Mouse (Mus musculus) kidney, adult 10 weeks (tissue): ENCODE data around the gene 1110017D15Rik. TPM values are rescaled to one million over a fixed set of nuclear protein-coding genes. Genes with fewer than 3 reads are reported as not detected.

Experiments used
- polyA plus RNA-seq: library from polyadenylated mRNA; stranded (reverse); fragments of 350-450 nt; fragmentation: Illumina TruSeq; extraction: RNeasy Lipid Tissue Mini Kit (QIAGEN cat#74804); gene quantifications from one replicate; pipeline ENCODE4 v1.2.3, GENCODE M21; 2014; ENCODE audit warnings: low read depth, low replicate concordance

The 1110017D15Rik gene
- not detected for polyA plus RNA-seq

DNA sequence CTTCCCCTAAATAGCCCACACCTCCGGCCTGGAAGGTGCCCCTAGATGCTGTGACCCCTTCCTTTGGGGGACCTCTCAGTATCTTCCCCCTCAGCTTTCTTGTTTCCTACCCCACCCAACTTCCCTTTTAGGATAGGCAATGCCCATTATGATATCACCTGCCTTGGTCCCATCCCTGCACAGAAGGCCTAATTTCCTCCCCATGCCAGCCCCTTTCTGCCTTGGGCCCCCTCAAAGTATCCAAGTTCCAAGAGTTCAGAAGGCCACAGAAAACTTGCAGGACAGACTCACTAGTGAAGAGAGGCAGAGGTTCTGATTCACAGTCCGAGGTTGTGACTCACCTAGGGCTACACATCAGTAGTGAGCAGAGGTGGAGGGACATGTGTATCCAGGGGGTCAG lies at the start of gene 1110017D15Rik:
Gene 1110017D15Rik, minus strand, starts transcription at position 101 of the 400 bp plus-strand sequence.

DNA sequence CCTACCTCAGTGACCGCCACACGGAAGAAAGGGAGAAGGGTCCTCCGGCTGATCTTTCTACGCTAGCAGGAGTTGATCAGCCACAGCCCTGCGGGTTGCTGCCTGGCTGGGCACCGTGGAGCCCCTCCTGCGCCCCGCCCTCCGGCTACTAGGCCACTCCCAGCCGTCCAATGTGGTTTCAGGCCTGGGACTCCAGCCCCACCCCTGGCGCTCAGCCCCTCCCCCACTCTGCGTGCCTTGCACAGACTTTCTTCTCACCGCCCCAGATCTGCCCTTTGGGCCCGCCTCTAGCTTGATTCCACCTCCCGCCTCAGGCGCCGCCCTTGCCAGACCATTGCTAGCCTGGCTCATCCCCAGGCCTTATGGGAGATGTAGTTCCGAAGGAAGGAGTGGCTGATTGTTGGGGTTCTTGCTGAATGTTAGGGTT lies 14.1 kb downstream of the 1110017D15Rik start, which contains the start of gene AI464131:
Gene AI464131, minus strand, starts transcription at position 91 of the 427 bp plus-strand sequence.

DNA sequence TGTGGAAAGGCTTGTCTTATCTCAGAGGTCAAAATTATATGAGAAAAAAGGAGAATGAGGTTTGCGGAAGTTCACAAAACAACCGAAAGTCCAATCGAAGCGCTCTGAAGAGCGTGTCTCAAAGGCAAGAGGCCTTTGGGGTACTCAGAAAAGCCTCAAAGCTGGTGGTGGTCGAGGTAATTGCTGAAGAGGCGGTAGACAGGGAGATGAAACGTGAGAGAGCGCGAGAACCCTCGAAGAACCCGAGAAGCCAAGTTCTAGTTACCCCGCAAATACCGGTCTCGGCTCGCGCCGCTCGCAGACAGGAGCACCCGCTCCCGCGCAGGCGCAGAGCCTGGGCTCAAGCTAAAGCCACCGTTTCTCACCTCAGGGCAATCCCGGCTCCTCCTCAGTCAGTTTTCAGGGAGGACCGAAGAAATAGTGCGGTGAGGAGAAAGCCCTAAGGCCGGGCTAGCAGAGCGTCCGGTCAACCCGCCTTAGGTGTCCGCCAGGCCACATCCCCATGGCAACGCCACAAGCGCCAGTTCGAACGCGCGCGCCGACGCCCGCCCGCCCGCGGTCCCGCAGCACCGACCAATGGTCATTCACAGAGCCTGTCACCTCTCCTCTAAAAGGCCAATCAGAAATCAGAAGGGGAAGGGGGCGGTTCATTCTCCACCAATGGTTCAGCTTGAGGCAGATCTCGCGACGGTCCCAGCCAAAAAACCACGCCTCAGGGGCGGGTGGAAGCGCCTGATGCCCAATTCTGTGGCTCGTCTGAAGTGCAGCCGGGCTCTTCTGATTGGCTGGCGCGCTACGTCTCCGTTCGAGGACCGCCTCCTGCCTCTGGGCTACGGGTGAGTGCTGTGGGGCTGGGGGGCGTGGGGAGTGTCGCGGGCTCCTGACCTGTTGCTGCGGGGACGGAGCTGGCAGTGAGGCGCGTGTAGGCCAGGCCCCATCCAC lies 52.5 kb downstream of the 1110017D15Rik start, which contains the start of the genes Kif24 and Nudt2:
Gene Kif24, minus strand, starts transcription at position 543 of the 942 bp plus-strand sequence.
Gene Nudt2, plus strand, starts transcription at position 807 of the 942 bp plus-strand sequence.

Other genes starting within 250 kb of the 1110017D15Rik start
- gene Ubap2, start 242.2 kb downstream of the 1110017D15Rik start, polyA plus RNA-seq = 33.0 TPM
- gene Dcaf12, start 202.4 kb downstream of the 1110017D15Rik start, polyA plus RNA-seq = 28.9 TPM
- 51.5 TPM for gene Ubap1, start 168.3 kb downstream of the 1110017D15Rik start, polyA plus RNA-seq
- 1.1 TPM for gene Kif24, start 52.4 kb downstream of the 1110017D15Rik start, polyA plus RNA-seq
- 31.2 TPM for gene Nudt2, start 52.2 kb downstream of the 1110017D15Rik start, polyA plus RNA-seq
- gene AI464131, start 14.3 kb downstream of the 1110017D15Rik start, polyA plus RNA-seq = 8.9 TPM
- gene Fam219a, start 52.2 kb upstream of the 1110017D15Rik start, polyA plus RNA-seq = 1.5 TPM
- not detected for gene Dnaic1, start 52.4 kb upstream of the 1110017D15Rik start, polyA plus RNA-seq
- gene Enho, start 123.0 kb upstream of the 1110017D15Rik start, polyA plus RNA-seq = not detected
- gene Cntfr, start 179.8 kb upstream of the 1110017D15Rik start, polyA plus RNA-seq = 0.44 TPM
- 19.3 TPM for gene Il11ra1, start 182.7 kb upstream of the 1110017D15Rik start, polyA plus RNA-seq
- 0.61 TPM for gene Rpp25l, start 196.2 kb upstream of the 1110017D15Rik start, polyA plus RNA-seq
- 44.3 TPM for gene Dctn3, start 205.8 kb upstream of the 1110017D15Rik start, polyA plus RNA-seq
- gene Arid3c, start 213.8 kb upstream of the 1110017D15Rik start, polyA plus RNA-seq = not detected
- gene Galt, start 237.9 kb upstream of the 1110017D15Rik start, polyA plus RNA-seq = 1.1 TPM
- gene Sigmar1, start 238.8 kb upstream of the 1110017D15Rik start, polyA plus RNA-seq = 20.7 TPM